Mouse (Mus musculus) stomach, embryonic 14.5 days (tissue): ENCODE results near the gene Pfdn4. TPM values are rescaled to one million over a fixed set of nuclear protein-coding genes. Genes with fewer than 3 reads are reported as not detected.

Experiments used
- ATAC-seq: fragments of 200-750 bp; cut with Nextera tagmentation; 2 replicates; pipeline ENCODE4 v1.8.0; 2017; ENCODE audit warnings: low read depth, moderate TSS enrichment; ENCODE audit not compliant: insufficient number of reproducible peaks, insufficient read depth, low FRiP score
- H3K27ac ChIP-seq: fragments of 300-500 bp; sonication (generic); 2 replicates; pipeline ENCODE4 v1.5.1; 2014; ENCODE audit warnings: mild to moderate bottlenecking, low read length, moderate library complexity, mixed read lengths
- H3K27me3 ChIP-seq: fragments of 300-500 bp; sonication (generic); 2 replicates; pipeline ENCODE4 v1.6.1; 2014; ENCODE audit warnings: low read length, control low read depth, mixed read lengths; ENCODE audit not compliant: control insufficient read depth, insufficient read depth
- H3K36me3 ChIP-seq: fragments of 300-500 bp; sonication (generic); 2 replicates; pipeline ENCODE4 v1.6.1; 2014; ENCODE audit warnings: mild to moderate bottlenecking, control low read depth, low read length, moderate library complexity, mixed read lengths; ENCODE audit not compliant: control insufficient read depth, insufficient read depth
- H3K4me1 ChIP-seq: fragments of 300-500 bp; sonication (generic); 2 replicates; pipeline ENCODE4 v1.6.1; 2014; ENCODE audit warnings: low read length, control low read depth, mixed read lengths; ENCODE audit not compliant: control insufficient read depth, insufficient read depth
- H3K4me2 ChIP-seq: fragments of 300-500 bp; sonication (generic); replicated peaks from 2 replicates; pipeline ENCODE4 v1.6.1; 2014; ENCODE audit warnings: low read depth, low read length, control low read depth
- H3K4me3 ChIP-seq: fragments of 300-500 bp; sonication (generic); 2 replicates; pipeline ENCODE4 v1.5.1; 2014; ENCODE audit warnings: low read depth, low read length, control low read depth
- H3K9ac ChIP-seq: fragments of 300-500 bp; sonication (generic); replicated peaks from 2 replicates; pipeline ENCODE4 v1.6.1; 2014; ENCODE audit warnings: low read depth, mild to moderate bottlenecking, control low read depth, low read length, moderate library complexity, mixed read lengths
- H3K9me3 ChIP-seq: fragments of 300-500 bp; sonication (generic); 2 replicates; pipeline ENCODE4 v1.6.1; 2016; ENCODE audit warnings: low read depth, low read length, control low read depth; ENCODE audit not compliant: control insufficient read depth
- WGBS: fragments of 180-500 bp; shearing (Covaris S2); extraction: QIAGEN DNeasy Blood & Tissue Kit; methylation state at CpG from one replicate; pipeline ENCODE4 v1.1.7; 2014; 5-methylcytosine and 5-hydroxymethylcytosine counted together
- polyA plus RNA-seq: library from polyadenylated mRNA; unstranded; fragments of >200 nt; fragmentation: Nextera tagmentation; extraction: Ambion mirVana; gene quantifications from 2 replicates; pipeline ENCODE4 v1.2.1, GENCODE M21; 2014

The Pfdn4 gene
- polyA plus RNA-seq, 1 experiment from 2014 or later, result 83.4 TPM

DNA sequence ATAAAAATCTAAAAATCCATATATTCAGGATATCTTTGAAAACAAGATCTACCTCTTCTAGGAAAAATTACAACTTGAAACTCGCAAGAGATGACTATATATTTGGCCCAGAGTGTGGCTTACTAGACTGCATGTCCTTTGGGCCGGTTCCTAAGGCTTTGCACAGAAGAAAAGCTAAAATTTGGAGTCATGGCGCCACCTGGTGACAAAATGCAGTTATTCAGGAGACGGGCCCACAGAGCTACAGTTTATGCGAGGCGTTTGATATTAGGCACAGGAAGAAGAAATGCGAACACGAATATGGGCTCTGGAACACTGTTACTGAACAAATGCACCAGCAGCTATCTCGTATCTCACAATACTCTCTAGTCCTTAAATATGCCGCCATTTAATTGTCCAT lies 11.5 kb downstream of the Pfdn4 start:
- Histone ChIP-seq H3K27ac (no peak overlapping the region), H3K4me2 (no peak overlapping the region), H3K9ac (no peak overlapping the region), H3K4me1 (peaks cover 8% of the 10 kb centered on the region; the same call in 1 of the 2 replicates), H3K36me3 (no peaks in the 10 kb centered on the region), H3K9me3 (no peaks in the 10 kb centered on the region), H3K27me3 (no peaks in the 10 kb centered on the region), H3K4me3 (no peak overlapping the region)
- no peak for ATAC-seq
- 6% methylated on average over 10 of the region's 10 CpGs for WGBS

DNA sequence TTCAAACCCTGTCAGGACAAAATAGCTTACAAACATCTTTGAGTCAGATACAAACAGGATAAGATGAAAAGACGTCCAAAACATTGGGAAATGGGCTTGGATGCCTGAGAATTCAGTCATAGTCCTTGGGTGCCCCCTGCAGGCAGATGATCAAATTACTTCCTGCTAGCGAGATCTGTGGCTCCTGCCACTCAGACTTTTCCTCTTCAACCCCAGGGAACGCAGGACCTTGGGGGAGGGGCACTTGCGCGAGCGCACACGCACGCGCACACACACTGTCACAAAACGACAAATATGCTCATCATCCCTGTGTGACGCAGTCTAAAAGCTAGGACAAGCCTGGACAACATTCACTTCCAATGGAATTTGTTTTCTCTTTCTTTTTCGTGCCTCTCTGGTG lies 12.6 kb downstream of the Pfdn4 start:
- Histone ChIP-seq H3K36me3 (no peaks in the 10 kb centered on the region), H3K4me2 (peak overlapping the region; percentile 49), H3K4me3 (0 out of 2 replicates have a peak overlapping the region, but pooled peaks have one; percentile 9), H3K27me3 (no peaks in the 10 kb centered on the region), H3K9ac (no peak overlapping the region), H3K27ac (no peak overlapping the region), H3K9me3 (no peaks in the 10 kb centered on the region), H3K4me1 (peaks cover 11% of the 10 kb centered on the region; the same call in 1 of the 2 replicates)
- ATAC-seq, result no peak
- 2% methylated on average over 12 of the region's 12 CpGs for WGBS

DNA sequence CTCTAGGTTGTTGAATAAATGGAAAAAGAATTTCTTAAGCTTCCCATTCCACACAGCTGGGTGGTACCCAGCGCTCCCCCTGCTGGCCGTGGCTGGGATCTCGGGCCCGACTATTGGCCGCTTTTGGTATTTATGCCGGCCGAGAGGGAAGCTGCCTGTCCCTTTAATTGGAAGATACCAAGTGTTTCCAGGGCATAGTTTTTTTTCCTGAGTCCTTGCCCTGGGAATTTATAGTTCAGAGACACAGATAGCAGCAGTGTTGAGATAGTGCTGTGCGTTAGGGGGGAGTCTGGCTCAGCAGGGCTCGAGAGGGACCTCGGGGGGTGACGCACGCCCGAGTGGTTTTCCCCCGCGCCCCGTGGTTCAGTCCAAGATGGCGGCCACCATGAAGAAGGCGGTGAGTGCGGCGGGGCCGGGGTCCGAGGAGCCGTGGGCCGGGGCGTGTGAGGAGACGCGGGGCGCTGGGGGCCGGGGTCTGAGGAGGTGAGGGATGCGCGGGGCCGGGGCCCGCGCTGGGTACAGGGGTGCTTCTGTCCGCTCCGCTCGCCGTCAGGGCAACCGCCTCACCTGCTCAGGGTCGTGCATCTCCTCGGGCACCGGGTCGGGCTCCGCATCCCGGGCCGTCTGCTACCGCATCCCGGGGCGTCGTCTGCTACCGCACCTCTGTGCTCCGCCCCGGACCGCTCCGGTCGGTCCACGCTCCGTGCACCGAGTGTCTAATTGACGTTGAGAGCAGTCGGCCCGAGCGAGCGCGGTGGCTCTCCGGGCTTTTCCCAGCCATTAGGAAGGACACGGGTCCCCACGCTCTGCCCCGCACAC lies 15.1 kb downstream of the Pfdn4 start:
- under 1% methylated on average over 60 of the region's 69 CpGs for WGBS
- Histone ChIP-seq H3K4me2 (peak overlapping the region; percentile 63), H3K27ac (peak overlapping the region; percentile 80), H3K4me1 (peaks cover 11% of the 10 kb centered on the region; the same call in 1 of the 2 replicates), H3K36me3 (peaks cover 7% of the 10 kb centered on the region), H3K9me3 (no peaks in the 10 kb centered on the region), H3K27me3 (no peaks in the 10 kb centered on the region), H3K9ac (peak overlapping the region; percentile 85), H3K4me3 (peak overlapping the region; percentile 94)
- peak; percentile 72 for ATAC-seq

DNA sequence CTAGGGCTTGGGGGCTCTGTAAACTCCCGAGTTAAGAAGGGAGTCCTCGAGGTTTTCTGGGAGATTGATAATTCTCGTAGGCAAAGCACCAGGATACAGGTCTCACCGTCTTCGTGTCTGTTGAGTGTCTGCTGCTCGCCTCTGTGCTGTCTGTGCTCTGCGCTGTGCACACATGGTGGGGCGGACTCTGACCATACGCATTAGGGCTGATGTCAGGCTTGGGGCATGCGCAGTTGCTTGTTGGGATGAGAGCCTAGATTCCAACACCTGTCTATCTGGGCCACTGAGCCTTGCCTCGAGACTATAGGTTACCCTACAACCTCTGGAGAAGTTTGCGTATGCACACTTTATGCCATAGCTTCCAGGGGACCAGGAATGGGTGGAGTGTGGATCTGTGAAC lies 17.5 kb downstream of the Pfdn4 start:
- Histone ChIP-seq H3K36me3 (peaks cover 26% of the 10 kb centered on the region), H3K9me3 (no peaks in the 10 kb centered on the region), H3K27me3 (no peaks in the 10 kb centered on the region), H3K4me2 (no peak overlapping the region), H3K4me1 (peaks cover 11% of the 10 kb centered on the region; the same call in 1 of the 2 replicates), H3K27ac (no peak overlapping the region), H3K9ac (no peak overlapping the region), H3K4me3 (no peak overlapping the region)
- 87% methylated on average over 12 of the region's 12 CpGs for WGBS
- no peak for ATAC-seq

DNA sequence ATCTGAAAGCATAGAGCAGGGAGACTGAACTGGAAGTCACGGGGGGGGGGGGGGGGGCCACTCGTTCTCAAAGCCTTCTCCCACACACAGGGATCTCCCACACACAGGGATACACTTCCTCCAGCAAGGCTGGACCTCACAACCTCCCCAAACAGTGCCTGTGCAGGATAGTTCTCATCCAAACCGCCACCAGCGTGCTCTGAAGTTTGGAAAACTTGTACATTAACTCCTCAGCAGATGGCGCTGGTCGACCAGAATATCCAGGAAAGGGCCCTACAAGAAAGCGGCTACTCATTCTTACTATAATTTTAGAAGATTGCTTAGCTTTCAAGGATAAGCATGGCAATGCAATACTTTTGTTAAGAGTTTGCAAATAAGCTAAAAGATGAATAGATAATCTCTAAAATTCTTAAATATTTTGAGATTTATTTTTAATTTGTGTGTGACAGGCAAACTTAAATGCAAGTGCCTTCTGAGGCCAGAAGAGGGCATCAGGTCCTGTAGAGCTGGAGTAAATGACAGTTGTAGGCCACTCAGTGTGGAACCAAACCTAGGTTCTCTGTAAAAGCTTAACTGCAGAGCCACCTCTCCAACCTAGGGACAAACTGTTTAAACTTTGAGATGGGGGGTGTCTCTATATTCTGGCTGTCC lies 24.2 kb downstream of the Pfdn4 start:
- H3K36me3 ChIP-seq, result peaks cover 31% of the 10 kb centered on the region
- no peak overlapping the region for H3K4me2 ChIP-seq
- H3K27me3 ChIP-seq, result no peaks in the 10 kb centered on the region
- no peak overlapping the region for H3K27ac ChIP-seq
- 12% methylated on average over 7 of the region's 7 CpGs for WGBS
- H3K9me3 ChIP-seq, result no peaks in the 10 kb centered on the region
- H3K4me1 ChIP-seq, result no peaks in the 10 kb centered on the region
- H3K9ac ChIP-seq, result no peak overlapping the region
- H3K4me3 ChIP-seq, result no peak overlapping the region
- ATAC-seq, result peak; percentile 53; the same call in 1 of the 2 replicates

DNA sequence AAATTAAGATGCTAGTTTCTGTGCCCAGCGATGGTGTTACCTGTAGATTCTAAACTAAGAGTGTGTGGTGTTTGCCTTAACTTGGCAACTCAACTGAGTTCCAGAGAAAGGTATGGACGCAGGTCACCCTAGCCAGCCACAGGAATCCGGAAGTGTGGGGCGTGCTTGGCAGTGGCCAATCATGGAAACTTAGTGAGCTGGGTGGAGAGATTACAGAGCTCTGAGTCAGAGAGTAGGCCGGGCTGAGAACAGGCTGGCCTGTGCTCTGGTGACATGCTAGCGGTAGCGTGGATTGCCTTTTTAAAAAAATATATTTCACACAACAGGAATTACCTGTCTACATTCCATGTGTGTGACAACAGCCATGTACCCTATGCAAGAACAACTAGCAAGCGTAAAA lies 30.3 kb downstream of the Pfdn4 start:
- H3K9ac ChIP-seq, result no peak overlapping the region
- H3K9me3 ChIP-seq, result no peaks in the 10 kb centered on the region
- no peak overlapping the region for H3K4me2 ChIP-seq
- H3K27ac ChIP-seq, result no peak overlapping the region
- no peak for ATAC-seq
- no peak overlapping the region for H3K4me3 ChIP-seq
- WGBS, result 84% methylated on average over 8 of the region's 8 CpGs
- H3K36me3 ChIP-seq, result no peaks in the 10 kb centered on the region
- H3K27me3 ChIP-seq, result no peaks in the 10 kb centered on the region
- no peaks in the 10 kb centered on the region for H3K4me1 ChIP-seq

DNA sequence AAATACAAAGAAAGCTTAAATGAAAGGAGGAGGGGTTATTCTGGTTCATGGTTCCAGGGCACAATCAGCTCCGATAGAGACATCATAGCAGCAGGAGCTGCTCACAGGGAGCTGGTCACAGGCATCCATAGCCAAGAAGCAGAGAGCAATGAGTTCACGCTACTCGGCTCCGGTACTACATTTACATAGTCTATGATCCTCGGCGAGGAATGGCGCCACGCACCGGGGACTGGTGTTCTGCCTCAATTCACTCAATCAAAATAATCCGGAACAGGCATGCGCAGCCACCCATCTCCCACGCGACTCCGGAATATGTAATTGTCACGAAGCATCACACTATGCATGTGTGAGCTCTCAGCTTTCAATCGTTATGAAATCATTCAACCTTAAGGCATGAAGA lies 31.8 kb downstream of the Pfdn4 start:
- ATAC-seq, result no peak
- H3K27me3 ChIP-seq, result no peaks in the 10 kb centered on the region
- H3K36me3 ChIP-seq, result no peaks in the 10 kb centered on the region
- no peak overlapping the region for H3K4me2 ChIP-seq
- H3K4me3 ChIP-seq, result no peak overlapping the region
- H3K4me1 ChIP-seq, result no peaks in the 10 kb centered on the region
- no peak overlapping the region for H3K27ac ChIP-seq
- no peak overlapping the region for H3K9ac ChIP-seq
- H3K9me3 ChIP-seq, result no peaks in the 10 kb centered on the region
- 96% methylated on average over 16 of the region's 16 CpGs for WGBS

DNA sequence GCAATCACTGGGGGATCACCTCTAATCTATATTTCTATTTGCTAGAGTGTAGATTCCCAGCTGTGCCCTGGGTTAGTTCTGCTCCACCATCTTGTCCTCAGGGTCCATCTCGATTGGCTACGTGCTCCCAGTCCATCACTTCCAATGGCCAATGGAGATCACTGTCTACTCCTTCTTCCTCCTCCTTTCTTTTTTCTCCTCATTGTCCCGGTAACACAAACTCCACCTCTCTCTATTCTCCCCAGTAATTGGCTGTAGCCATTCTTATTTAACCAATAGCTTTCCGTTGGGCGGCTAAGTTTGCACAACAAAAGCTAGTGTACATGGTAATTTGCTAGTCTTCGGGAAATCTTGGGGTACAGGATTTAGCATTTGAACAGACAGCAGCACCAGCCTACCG lies 33.5 kb downstream of the Pfdn4 start:
- WGBS, result 87% methylated on average over 7 of the region's 7 CpGs

More for the DNA sequence above, 33.5 kb downstream of the Pfdn4 start:
- no peaks in the 10 kb centered on the region for H3K36me3 ChIP-seq
- H3K4me2 ChIP-seq, result no peak overlapping the region
- no peak overlapping the region for H3K4me3 ChIP-seq
- H3K27me3 ChIP-seq, result 0 out of 2 replicates have a peak, but pooled peaks cover 3% of the 10 kb centered on the region
- no peak for ATAC-seq
- H3K9ac ChIP-seq, result no peak overlapping the region
- no peaks in the 10 kb centered on the region for H3K9me3 ChIP-seq
- no peak overlapping the region for H3K27ac ChIP-seq
- no peaks in the 10 kb centered on the region for H3K4me1 ChIP-seq
